Mouse (Mus musculus): ENCODE results near the gene Sdhaf2. TPM values are rescaled to one million over a fixed set of nuclear protein-coding genes. Genes with fewer than 3 reads are reported as not detected.

The Sdhaf2 gene
- polyA plus RNA-seq, 1 experiment from 2014 or later, result 70.1 TPM

Other genes starting within 250 kb of the Sdhaf2 start
- 0.17 and 0.18 TPM in 2 replicates for gene Dagla, start 221.3 kb downstream of the Sdhaf2 start, polyA plus RNA-seq (2015; fragmentation: Nextera tagmentation; extraction: Ambion mirVana)
- gene Syt7, start 137.1 kb downstream of the Sdhaf2 start, polyA plus RNA-seq (2015; fragmentation: Nextera tagmentation; extraction: Ambion mirVana), result 0.23 and 0.60 TPM in 2 replicates
- gene Lrrc10b, start 68.7 kb downstream of the Sdhaf2 start, polyA plus RNA-seq (2015; fragmentation: Nextera tagmentation; extraction: Ambion mirVana), result 0.08 and 0.17 TPM in 2 replicates
- 0.49 and 0.57 TPM in 2 replicates for gene Ppp1r32, start 43.2 kb downstream of the Sdhaf2 start, polyA plus RNA-seq (2015; fragmentation: Nextera tagmentation; extraction: Ambion mirVana)
- gene Cpsf7, start 876 bp downstream of the Sdhaf2 start, polyA plus RNA-seq (2015; fragmentation: Nextera tagmentation; extraction: Ambion mirVana), result 30.8 and 31.8 TPM in 2 replicates
- gene Tmem216, start 30.1 kb upstream of the Sdhaf2 start, polyA plus RNA-seq (2015; fragmentation: Nextera tagmentation; extraction: Ambion mirVana), result 27.3 and 30.0 TPM in 2 replicates
- 31.9 and 33.2 TPM in 2 replicates for gene Cyb561a3, start 51.0 kb upstream of the Sdhaf2 start, polyA plus RNA-seq (2015; fragmentation: Nextera tagmentation; extraction: Ambion mirVana)
- 24.6 and 25.7 TPM in 2 replicates for gene Tmem138, start 51.2 kb upstream of the Sdhaf2 start, polyA plus RNA-seq (2015; fragmentation: Nextera tagmentation; extraction: Ambion mirVana)
- 148 and 156 TPM in 2 replicates for gene Ddb1, start 79.2 kb upstream of the Sdhaf2 start, polyA plus RNA-seq (2015; fragmentation: Nextera tagmentation; extraction: Ambion mirVana)
- 12.4 and 13.7 TPM in 2 replicates for gene Tkfc, start 79.5 kb upstream of the Sdhaf2 start, polyA plus RNA-seq (2015; fragmentation: Nextera tagmentation; extraction: Ambion mirVana)
- 1.2 and 2.2 TPM in 2 replicates for gene Vwce, start 108.1 kb upstream of the Sdhaf2 start, polyA plus RNA-seq (2015; fragmentation: Nextera tagmentation; extraction: Ambion mirVana)
- 0.49 and 0.95 TPM in 2 replicates for gene Pga5, start 151.9 kb upstream of the Sdhaf2 start, polyA plus RNA-seq (2015; fragmentation: Nextera tagmentation; extraction: Ambion mirVana)
- gene Vps37c, start 162.6 kb upstream of the Sdhaf2 start, polyA plus RNA-seq (2015; fragmentation: Nextera tagmentation; extraction: Ambion mirVana), result 14.6 and 19.3 TPM in 2 replicates
- gene Cd5, start 212.9 kb upstream of the Sdhaf2 start, polyA plus RNA-seq (2015; fragmentation: Nextera tagmentation; extraction: Ambion mirVana), result 116 and 132 TPM in 2 replicates

Data from thymus, postnatal 0 days (tissue).